Mouse (Mus musculus): ENCODE measurements around the gene Pth1r. TPM values are rescaled to one million over a fixed set of nuclear protein-coding genes. Genes with fewer than 3 reads are reported as not detected.

Gene Pth1r
- polyA plus RNA-seq, 2 experiments: 96.9 to 149 TPM

DNA sequence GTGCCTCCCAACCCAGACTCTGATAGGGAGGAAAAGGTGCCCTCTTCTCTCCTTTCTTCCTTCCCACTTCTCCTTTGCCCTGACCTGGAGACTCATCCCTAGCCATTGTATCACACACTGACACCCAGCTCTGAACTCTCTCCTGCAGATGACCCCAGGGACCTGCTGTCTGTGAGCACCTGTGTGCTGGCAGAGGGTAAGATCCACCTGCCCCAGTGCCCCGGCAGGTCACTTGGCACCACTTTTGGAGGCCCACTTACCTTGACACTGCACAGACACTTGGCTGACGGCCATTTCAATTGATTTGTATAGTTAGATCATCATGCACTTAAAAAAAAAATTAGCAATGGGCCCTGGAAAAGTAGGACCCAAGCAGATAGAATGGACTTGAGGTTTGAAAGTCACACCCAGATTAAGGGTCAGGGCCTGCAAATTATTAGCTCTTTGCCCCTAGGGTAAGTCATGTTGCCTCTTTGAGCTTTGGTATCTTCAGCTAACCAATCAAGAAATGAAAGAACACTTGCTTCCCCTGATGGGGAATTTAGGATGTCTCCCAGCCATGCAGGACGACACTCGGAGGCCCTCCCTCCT is 51.7 kb downstream of the Pth1r start:
- no peaks in the 10 kb centered on the region for H3K27me3 ChIP-seq (ENCODE audit: control insufficient read depth, insufficient read depth, low read length)
- TF ChIP-seq POLR2A (IDR thresholded peaks at IDR 0.05; ENCODE audit: borderline replicate concordance, extremely low read depth, insufficient read depth, insufficient read length): no peak
- no peak overlapping the region for H3K27ac ChIP-seq (replicated peaks; ENCODE audit: low read depth, low read length)
- WGBS: 89% methylated on average over 4 of the region's 4 CpGs
- peaks cover 5% of the 10 kb centered on the region; the same call in 1 of the 2 replicates for H3K36me3 ChIP-seq (ENCODE audit: control insufficient read depth, insufficient read depth, low read length)
- no peaks in the 10 kb centered on the region for H3K9me3 ChIP-seq (ENCODE audit: control insufficient read depth, low read length)
- no peak overlapping the region for H3K4me2 ChIP-seq (replicated peaks; ENCODE audit: low read depth, low read length, severe bottlenecking)
- H3K4me1 ChIP-seq (ENCODE audit: control insufficient read depth, insufficient read depth, low read length): no peaks in the 10 kb centered on the region
- no peak overlapping the region for H3K9ac ChIP-seq (ENCODE audit: low read depth, low read length, severe bottlenecking)
- DNase-seq (ENCODE audit: low spot score) (no peak), ATAC-seq (ENCODE audit: low FRiP score, low read depth) (no peak)
- no peak overlapping the region for H3K4me3 ChIP-seq (replicated peaks; ENCODE audit: low read length)

DNA sequence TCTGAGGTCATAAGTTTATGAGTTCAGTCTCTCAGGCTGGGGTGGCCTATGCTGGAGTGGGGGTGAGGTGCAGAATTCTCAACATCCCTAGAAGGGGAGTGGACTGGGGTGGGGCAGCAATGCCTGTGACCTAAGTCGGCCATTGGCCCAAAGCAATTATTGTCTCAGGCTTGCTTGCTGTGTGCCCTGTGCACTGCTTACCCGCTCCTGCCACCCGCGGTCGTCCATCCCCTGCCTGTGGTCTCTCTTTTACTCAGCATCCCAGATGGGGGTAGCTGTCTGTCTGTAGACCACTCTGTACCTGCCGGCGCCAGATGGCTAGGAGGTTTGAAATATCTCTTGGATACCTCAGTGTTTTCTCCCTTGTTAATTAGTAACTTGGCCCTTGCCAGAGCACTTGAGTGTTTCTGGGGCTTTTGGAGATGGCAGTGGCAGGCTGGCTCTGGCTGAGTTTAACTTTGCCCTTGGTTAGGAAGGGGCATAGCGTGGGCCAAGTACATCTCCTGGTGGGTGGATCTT is 57.6 kb downstream of the Pth1r start:
- DNase-seq (ENCODE audit: low spot score) (no peak), ATAC-seq (ENCODE audit: low FRiP score, low read depth) (no peak)
- Histone ChIP-seq H3K27me3 (ENCODE audit: control insufficient read depth, insufficient read depth, low read length) (no peaks in the 10 kb centered on the region), H3K9me3 (ENCODE audit: control insufficient read depth, low read length) (no peaks in the 10 kb centered on the region), H3K4me1 (ENCODE audit: control insufficient read depth, insufficient read depth, low read length) (peaks cover under 1% of the 10 kb centered on the region; the same call in 1 of the 2 replicates), H3K4me3 (replicated peaks; ENCODE audit: low read length) (no peak overlapping the region), H3K9ac (ENCODE audit: low read depth, low read length, severe bottlenecking) (no peak overlapping the region), H3K27ac (replicated peaks; ENCODE audit: low read depth, low read length) (no peak overlapping the region), H3K4me2 (replicated peaks; ENCODE audit: low read depth, low read length, severe bottlenecking) (no peak overlapping the region), H3K36me3 (ENCODE audit: control insufficient read depth, insufficient read depth, low read length) (no peaks in the 10 kb centered on the region; the same call in 1 of the 2 replicates)
- no peak for TF ChIP-seq POLR2A (IDR thresholded peaks at IDR 0.05; ENCODE audit: borderline replicate concordance, extremely low read depth, insufficient read depth, insufficient read length)
- 88% methylated on average over 8 of the region's 8 CpGs for WGBS

DNA sequence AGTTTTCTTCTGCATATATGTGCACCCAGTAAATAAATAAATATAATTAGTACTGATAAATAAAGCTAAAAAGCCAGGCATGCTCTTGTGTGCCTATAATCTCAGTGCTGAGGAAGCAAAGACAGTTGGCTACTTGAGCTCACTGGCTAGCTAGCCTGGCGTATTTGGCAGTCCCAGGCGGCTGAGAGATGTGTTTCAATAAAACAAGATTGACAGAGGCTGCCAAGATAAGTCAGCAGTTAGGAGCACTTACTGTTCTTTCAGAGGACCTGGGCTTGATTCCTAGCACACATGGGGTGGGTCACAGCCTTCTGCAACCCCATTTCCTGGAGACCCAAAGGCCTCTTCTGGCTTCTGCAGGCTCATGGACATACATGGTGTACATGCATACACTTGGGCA is 59.1 kb downstream of the Pth1r start:
- no peak overlapping the region for H3K4me3 ChIP-seq (replicated peaks; ENCODE audit: low read length)

DNA sequence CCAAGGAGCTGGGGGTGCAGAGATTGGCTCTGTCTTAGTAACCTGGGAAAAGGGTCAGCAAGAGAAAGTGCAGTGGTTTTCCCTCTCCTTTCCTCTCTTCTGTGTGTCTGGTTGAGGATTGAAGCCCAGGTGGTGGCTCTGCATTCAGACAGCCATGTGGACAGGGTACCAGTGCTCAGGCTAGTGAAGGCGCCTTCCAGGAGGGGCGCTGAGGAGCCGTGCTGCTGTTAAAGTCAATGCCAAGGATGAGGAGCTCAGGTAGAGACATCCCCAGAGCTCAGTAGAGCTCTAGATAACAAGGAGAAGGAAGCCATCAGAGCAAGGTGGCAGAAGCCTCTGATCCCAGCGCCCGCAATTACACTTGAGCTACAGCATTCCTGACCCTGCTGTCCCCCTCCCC is 59.9 kb downstream of the Pth1r start:
- DNase-seq (ENCODE audit: low spot score) (no peak), ATAC-seq (ENCODE audit: low FRiP score, low read depth) (no peak)
- H3K9me3 ChIP-seq (ENCODE audit: control insufficient read depth, low read length): no peaks in the 10 kb centered on the region
- no peak overlapping the region for H3K4me2 ChIP-seq (replicated peaks; ENCODE audit: low read depth, low read length, severe bottlenecking)
- no peaks in the 10 kb centered on the region; the same call in 1 of the 2 replicates for H3K36me3 ChIP-seq (ENCODE audit: control insufficient read depth, insufficient read depth, low read length)
- no peak overlapping the region for H3K9ac ChIP-seq (ENCODE audit: low read depth, low read length, severe bottlenecking)
- H3K27me3 ChIP-seq (ENCODE audit: control insufficient read depth, insufficient read depth, low read length): no peaks in the 10 kb centered on the region
- H3K27ac ChIP-seq (replicated peaks; ENCODE audit: low read depth, low read length): no peak overlapping the region
- WGBS: 72% methylated on average over 5 of the region's 5 CpGs
- no peak for TF ChIP-seq POLR2A (IDR thresholded peaks at IDR 0.05; ENCODE audit: borderline replicate concordance, extremely low read depth, insufficient read depth, insufficient read length)
- peaks cover 14% of the 10 kb centered on the region for H3K4me1 ChIP-seq (ENCODE audit: control insufficient read depth, insufficient read depth, low read length)
- no peak overlapping the region for H3K4me3 ChIP-seq (replicated peaks; ENCODE audit: low read length)

More for the DNA sequence above, 59.1 kb downstream of the Pth1r start:
- H3K4me1 ChIP-seq (ENCODE audit: control insufficient read depth, insufficient read depth, low read length): peaks cover 14% of the 10 kb centered on the region
- 88% methylated on average over 2 of the region's 2 CpGs for WGBS
- ATAC-seq (ENCODE audit: low FRiP score, low read depth) (no peak), DNase-seq (ENCODE audit: low spot score) (no peak)
- no peak overlapping the region for H3K4me2 ChIP-seq (replicated peaks; ENCODE audit: low read depth, low read length, severe bottlenecking)
- no peaks in the 10 kb centered on the region; the same call in 1 of the 2 replicates for H3K36me3 ChIP-seq (ENCODE audit: control insufficient read depth, insufficient read depth, low read length)
- no peak overlapping the region for H3K27ac ChIP-seq (replicated peaks; ENCODE audit: low read depth, low read length)
- TF ChIP-seq POLR2A (IDR thresholded peaks at IDR 0.05; ENCODE audit: borderline replicate concordance, extremely low read depth, insufficient read depth, insufficient read length): no peak
- no peaks in the 10 kb centered on the region for H3K27me3 ChIP-seq (ENCODE audit: control insufficient read depth, insufficient read depth, low read length)
- no peak overlapping the region for H3K9ac ChIP-seq (ENCODE audit: low read depth, low read length, severe bottlenecking)
- no peaks in the 10 kb centered on the region for H3K9me3 ChIP-seq (ENCODE audit: control insufficient read depth, low read length)

DNA sequence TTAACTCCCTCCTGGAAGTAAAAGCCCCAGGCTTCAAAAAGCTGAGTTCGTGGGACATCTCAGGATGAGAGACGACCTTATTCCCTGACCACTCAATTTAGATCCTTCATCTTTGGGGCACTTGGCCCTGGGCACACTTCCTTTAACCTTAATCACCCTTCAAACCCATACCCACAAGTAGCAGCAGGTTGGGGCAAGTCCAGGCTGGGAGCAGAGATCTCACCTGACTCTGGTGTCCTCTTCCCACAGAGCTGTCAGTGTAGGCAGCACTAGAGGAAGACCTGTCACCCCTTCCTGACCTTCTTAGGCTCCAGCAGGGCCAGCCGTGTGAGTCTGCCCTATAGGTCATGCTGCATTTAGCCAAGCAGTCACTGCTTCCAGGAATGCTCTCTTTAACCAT is 60.5 kb downstream of the Pth1r start:
- no peak for ATAC-seq (ENCODE audit: low FRiP score, low read depth)
- no peaks in the 10 kb centered on the region; the same call in 1 of the 2 replicates for H3K36me3 ChIP-seq (ENCODE audit: control insufficient read depth, insufficient read depth, low read length)
- no peak overlapping the region for H3K9ac ChIP-seq (ENCODE audit: low read depth, low read length, severe bottlenecking)
- H3K4me1 ChIP-seq (ENCODE audit: control insufficient read depth, insufficient read depth, low read length): peaks cover 14% of the 10 kb centered on the region
- TF ChIP-seq POLR2A (IDR thresholded peaks at IDR 0.05; ENCODE audit: borderline replicate concordance, extremely low read depth, insufficient read depth, insufficient read length): no peak
- H3K4me2 ChIP-seq (replicated peaks; ENCODE audit: low read depth, low read length, severe bottlenecking): no peak overlapping the region
- no peak overlapping the region for H3K4me3 ChIP-seq (replicated peaks; ENCODE audit: low read length)
- WGBS: 53% methylated on average over 3 of the region's 3 CpGs
- no peak for DNase-seq (ENCODE audit: low spot score)
- no peaks in the 10 kb centered on the region for H3K9me3 ChIP-seq (ENCODE audit: control insufficient read depth, low read length)
- H3K27ac ChIP-seq (replicated peaks; ENCODE audit: low read depth, low read length): no peak overlapping the region
- no peaks in the 10 kb centered on the region for H3K27me3 ChIP-seq (ENCODE audit: control insufficient read depth, insufficient read depth, low read length)

Data from limb, embryonic 14.5 days (tissue).